Mouse (Mus musculus) induced T-regulatory cell, adult 2 months (primary cell): ENCODE measurements at regions not wholly inside any gene's neighbourhood (a gene's known extent, or its start where the extent isn't known, plus 50 kb on each side); places are given as distances from the start of the nearest gene placed in this dataset.

Experiments used
- DNase-seq: peaks from one replicate; pipeline ENCODE4 v3.0.0-alpha.2; 2012; ENCODE audit warnings: low read depth

GRCm38 (mm10) chr4:12627158-12627871 lies 455.5 kb upstream of the Fam92a start:
- no peak for DNase-seq

- no peak for DNase-seq
Observed at GRCm38 (mm10) chr4:12620756-12621270, 449.0 kb upstream of the Fam92a start.

GRCm38 (mm10) chr4:12620059-12620755 lies 448.4 kb upstream of the Fam92a start:
- DNase-seq = no peak

- no peak for DNase-seq
Observed at GRCm38 (mm10) chr4:12616665-12617064, 444.9 kb upstream of the Fam92a start.

GRCm38 (mm10) chr4:12611511-12611910 lies 439.7 kb upstream of the Fam92a start:
- DNase-seq = no peak

GRCm38 (mm10) chr4:12601165-12601919 lies 429.5 kb upstream of the Fam92a start:
- no peak for DNase-seq

GRCm38 (mm10) chr4:12595801-12596515 lies 424.1 kb upstream of the Fam92a start:
- DNase-seq = no peak

GRCm38 (mm10) chr4:12592973-12593372 lies 421.2 kb upstream of the Fam92a start:
- DNase-seq = no peak

GRCm38 (mm10) chr4:12578102-12578501 lies 406.3 kb upstream of the Fam92a start:
- DNase-seq = no peak

GRCm38 (mm10) chr4:12571881-12572280 lies 400.1 kb upstream of the Fam92a start:
- DNase-seq = peak; percentile 1

- DNase-seq = no peak
Observed at GRCm38 (mm10) chr4:12570689-12571088, 398.9 kb upstream of the Fam92a start.

GRCm38 (mm10) chr4:12567643-12568042 lies 395.8 kb upstream of the Fam92a start:
- no peak for DNase-seq

- DNase-seq = no peak
Observed at GRCm38 (mm10) chr4:12563016-12563415, 391.2 kb upstream of the Fam92a start.

GRCm38 (mm10) chr4:12560546-12560945 lies 388.7 kb upstream of the Fam92a start:
- DNase-seq = no peak

GRCm38 (mm10) chr4:12560015-12560414 lies 388.2 kb upstream of the Fam92a start:
- no peak for DNase-seq

GRCm38 (mm10) chr4:12557105-12557504 lies 385.3 kb upstream of the Fam92a start:
- no peak for DNase-seq

- DNase-seq = no peak
Observed at GRCm38 (mm10) chr4:12549265-12549664, 377.4 kb upstream of the Fam92a start.

- no peak for DNase-seq
Observed at GRCm38 (mm10) chr4:12543906-12544305, 372.1 kb upstream of the Fam92a start.

- no peak for DNase-seq
Observed at GRCm38 (mm10) chr4:12541508-12541907, 369.7 kb upstream of the Fam92a start.

- no peak for DNase-seq
Observed at GRCm38 (mm10) chr4:12539184-12539791, 367.5 kb upstream of the Fam92a start.

- DNase-seq = no peak
Observed at GRCm38 (mm10) chr4:12538694-12539121, 366.9 kb upstream of the Fam92a start.
